Mouse (Mus musculus) retina, embryonic 14.5 days (tissue): ENCODE measurements around the gene Gins3.
"Not testable (repeated sequence)": the region's sequence is repeated elsewhere in the genome, so short reads cannot be mapped to it uniquely, and the experiment has no call there.

ENCODE experiments used
- DNase-seq: peaks from one replicate; pipeline ENCODE4 v3.0.0-alpha.2; 2015; ENCODE audit warnings: low spot score

The Gins3 gene

DNA sequence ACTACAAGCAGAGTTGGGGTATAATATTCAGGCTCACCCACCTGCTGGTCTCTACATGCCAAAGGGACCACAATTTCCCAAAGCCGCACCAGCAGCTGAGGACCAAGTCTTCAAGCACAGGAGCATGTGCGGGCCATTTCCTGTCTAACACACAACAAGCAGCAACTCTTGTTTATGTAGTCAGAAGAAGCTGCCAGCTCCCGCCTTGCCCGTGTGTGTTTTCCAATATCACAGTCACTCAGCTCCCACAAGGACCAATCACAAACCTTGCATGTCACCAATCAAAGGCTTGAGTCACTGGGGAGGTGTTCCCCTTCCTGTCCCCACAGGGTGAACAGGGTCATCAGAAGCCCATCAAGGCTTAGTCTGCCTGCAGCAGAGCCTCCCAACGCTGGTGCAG lies 20.1 kb downstream of the Gins3 start:
- DNase-seq: no peak

DNA sequence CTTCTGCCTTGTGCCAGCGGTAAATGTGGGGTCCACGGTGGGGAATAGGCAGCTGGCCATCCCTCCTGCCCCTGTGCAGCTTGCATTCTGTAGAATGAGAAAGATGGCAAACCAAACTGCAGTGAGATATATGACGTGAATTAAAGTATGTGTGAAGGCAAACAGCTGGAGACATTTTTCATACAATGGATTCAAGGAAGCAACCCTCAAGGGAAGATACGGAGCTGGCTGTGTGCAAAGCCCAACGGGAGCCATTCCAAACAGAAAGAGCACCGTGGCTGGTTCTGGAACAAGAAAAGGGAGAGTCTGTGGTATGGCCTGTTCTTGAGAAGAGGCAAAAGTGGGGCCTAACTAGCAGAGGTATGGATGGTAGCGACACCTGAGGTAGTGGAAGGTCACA lies 22.6 kb downstream of the Gins3 start:
- no peak for DNase-seq

DNA sequence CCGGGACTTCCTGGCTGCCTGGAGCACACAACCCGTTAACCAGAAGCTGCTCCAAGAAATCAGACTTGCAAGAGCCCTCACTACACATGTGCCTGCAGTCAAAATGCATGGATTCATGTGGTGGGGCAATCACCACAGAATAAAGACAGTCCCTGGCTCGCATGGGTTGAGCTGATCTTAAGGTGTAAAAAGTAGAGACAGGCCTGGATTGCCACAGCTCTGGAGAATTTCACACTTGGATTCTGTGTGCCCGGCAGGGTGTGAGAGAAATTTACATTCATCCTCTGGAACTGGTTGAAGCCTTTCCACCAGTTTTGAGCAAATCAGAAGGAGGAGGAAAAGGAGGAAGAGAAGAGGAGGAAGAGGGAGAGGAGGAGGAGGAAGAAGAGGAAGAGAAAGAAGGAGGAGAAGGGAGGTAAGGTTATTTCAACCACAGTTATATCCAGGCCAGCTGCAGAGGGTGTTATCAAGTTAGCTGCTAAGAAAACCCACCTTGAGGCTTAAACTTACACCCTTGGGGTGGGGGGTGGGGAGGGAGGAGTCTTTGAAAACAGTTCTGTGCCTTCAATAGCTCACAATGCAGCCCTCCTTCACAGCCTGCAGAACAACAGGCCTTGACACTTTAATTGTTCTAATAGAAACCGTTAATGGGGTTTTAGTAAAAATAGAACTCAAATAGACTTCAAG lies 23.2 kb downstream of the Gins3 start:
- no peak for DNase-seq

DNA sequence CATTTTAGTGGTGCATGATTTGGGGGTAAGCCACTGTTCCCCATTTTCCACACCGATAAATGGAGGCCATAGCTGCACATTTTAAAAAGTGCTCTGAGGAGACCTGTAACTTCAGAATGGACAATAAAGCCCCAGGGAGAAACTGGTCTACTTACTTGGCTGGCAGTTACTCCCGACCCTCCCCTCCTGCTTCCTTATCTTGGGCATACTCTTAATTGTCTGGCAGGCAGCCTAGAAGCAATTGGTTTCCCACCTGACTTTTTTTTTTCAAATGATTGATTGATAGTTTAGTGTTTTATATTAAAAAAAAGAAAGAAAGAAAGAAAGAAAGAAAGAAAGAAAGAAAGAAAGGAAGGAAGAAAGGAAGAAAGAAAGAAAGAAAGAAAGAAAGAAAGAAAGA lies 24.3 kb downstream of the Gins3 start:
- DNase-seq: no peak

DNA sequence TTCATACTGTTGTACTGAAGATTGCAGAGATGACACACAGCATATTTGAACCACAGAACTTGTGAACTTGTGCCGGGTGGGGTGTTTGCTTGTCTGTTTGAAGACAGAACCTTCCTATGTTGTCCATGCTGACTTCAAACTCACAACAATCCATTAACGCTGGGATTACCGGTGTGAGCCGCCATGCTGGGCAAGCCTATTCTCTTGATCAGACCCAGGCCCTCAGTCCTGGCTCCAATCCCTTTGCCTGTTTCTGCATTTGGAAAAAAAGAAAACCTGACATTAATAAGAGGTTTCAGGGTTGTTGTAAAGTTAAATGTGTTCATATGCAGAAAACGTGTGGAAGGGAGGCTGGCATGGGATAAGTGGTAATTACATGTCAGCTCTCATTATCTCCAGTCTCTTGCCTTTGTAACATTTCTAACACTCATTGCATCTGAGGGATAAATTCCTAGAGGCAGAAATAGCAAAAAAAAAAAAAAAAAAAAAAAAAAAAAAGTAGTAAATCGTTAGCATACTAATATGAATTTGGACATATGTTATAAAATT lies 27.2 kb downstream of the Gins3 start:
- DNase-seq: no peak

DNA sequence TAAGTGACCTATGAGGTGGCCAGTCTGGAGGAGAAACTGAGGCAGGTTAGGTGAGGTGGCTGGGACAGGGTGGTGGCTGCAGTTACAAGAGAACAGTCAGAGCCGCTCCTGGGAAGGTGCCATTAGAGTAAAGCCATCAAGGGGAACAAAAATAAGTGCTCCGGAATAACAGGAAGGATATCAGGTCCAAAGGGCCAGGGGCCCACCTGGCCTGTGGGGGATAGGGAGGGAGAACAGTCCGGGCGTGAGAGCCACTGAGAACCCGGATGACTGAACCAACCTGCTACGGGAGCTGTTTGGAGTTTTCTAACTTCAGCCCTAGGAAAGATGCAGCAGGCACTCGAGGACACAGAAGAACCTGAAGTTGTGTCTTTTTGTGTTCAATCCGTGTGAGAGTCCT lies 27.8 kb downstream of the Gins3 start:
- DNase-seq: no peak

DNA sequence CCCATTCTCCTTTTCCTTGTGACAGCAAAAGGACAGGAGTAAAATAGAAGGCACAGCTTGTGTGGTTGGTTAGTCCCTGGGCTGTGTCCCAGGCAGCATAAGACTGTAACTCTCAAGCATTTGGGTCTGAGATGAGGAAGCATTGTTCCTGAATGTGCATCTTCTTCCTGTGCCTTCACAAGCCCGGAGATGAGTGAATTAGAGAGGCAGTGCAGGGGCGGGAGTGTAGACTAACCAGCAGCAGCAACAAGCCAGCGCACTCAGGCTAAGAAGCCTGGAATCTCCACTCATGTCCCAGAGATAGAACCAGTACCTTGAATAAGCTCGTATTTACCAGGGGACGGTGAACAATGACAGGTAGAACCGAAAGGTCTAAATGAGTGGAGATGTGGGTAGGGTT lies 28.3 kb downstream of the Gins3 start:
- no peak for DNase-seq

DNA sequence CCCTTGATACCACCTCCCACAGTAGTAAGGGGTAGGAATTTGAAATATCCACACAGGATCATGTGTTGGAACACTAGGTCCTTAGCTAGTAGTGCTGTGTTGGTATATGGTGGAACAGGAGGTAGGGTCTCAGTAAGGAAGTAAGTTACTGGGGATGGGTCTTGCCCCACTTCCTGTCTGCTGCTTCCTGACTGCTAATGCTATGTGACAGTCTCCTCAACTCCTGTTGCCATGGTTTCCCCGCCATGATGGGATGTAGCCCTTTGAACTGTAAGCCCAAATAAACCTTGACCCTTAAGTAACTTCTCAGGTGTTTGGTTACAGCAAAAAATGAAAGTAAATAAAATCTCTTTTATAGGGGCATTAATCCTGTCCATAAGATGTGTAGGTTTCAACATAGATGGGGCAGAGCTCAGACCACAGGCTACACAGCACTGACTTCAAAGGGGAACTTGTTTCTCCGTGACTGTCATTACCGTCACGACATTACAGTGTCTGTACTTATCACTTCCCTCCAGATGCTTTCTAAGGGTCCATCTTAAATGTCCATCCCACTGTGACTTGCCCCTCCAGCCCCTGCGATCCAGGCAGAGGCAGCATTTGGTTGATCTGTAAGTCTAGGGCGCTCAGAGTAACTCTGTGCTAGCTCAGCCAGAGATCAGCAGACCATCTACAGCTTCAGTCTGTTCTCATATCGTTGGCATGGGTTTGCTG lies 29.8 kb downstream of the Gins3 start:
- DNase-seq: no peak

DNA sequence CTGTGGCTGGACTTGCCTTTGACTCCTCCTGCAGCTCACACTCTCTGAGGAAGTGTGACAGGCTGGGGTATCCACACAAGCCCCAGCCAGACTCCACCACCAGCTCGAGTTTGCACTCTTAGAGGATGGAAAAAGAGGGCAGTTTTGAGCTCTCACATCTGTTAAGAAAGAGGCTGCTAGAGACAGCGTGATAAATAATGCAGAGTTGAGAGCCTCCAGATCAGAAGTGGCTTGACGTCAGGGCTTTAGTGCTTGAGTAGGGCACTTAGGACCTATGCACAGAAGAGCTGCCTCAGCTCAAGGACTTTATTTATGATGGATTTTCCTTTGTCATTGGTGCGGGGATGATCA lies 30.3 kb downstream of the Gins3 start:
- DNase-seq: no peak

DNA sequence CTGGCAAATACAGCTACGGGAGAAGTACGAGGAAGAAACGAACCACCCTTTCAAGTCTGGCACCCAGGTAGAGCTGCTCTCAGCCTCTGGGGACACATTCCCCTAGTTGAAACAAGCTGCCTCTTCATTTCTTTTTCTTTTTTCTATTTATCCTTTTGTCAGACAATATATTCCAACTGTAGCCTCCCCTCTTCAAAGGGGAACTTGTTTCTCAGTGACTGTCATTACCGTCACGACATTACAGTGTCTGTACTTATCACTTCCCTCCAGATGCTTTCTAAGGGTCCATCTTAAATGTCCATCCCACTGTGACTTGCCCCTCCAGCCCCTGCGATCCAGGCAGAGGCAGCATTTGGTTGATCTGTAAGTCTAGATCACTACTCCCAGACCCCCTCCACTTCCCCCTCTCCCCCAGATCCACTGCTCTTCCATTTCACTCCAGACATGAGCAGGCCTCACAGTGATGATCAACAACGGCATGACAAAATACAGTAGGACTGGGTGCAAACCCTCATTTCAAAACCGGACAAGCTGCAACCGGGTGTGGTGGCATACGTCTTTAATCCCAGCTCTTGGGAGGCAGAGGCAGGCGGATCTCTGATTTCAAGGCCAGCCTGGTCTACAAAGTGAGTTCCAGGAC lies 32.7 kb downstream of the Gins3 start:
- not testable (repeated sequence) for DNase-seq

DNA sequence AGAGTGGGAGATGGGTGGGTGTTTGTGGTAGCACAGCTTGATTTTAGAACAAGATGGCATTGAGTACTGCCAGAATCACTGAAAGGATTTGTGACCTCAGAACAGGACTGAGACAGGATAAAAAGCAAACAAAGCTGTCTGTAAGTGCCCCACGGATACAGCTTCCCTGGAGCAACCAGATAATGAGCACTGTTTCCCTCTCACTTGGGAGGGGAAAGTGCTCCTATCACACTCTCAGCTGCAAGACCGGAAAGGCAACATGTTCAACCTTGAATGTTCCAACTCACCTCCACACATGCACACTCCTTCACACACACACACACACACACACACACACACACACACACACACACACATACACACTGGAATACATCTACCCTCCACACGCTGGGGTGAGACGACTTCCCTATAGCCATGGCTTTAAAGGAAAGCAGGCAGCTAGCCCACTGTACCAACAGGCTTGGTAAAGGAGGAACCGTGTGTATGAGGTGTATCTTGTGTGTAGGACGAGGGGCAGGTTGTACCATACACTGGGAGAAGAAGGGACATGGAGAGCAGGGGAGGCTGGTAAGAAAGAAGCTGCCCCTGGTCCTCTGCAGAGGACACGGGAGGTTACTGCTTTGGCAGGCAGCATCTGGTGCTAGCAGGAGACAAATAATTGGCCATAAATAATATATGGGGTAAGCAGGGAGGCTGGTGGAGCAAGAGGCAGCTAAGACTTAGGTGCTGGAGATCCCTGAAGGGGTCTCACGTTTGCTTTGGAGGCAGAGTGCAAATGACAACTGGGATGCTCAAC lies 35.1 kb downstream of the Gins3 start:
- DNase-seq: peak; percentile 43

DNA sequence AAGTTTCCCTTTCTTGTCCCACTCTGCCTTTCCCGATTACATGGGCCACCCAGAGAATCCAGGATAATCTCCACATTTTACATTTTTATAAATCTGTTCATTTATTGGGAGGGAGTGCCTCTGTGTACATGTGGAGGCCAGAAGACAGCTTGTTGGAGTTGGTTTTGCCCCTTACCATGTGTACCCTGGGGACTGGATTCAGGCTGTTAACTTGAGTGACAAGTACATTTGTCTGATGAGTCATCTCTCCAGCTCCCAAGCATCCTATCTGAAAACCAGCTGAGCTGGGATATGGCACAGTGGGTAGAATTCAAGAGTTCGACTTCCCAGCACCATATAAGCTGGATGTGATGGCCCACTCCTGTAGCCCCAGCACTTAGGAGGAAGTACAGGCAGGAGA lies 36.7 kb downstream of the Gins3 start:
- no peak for DNase-seq

DNA sequence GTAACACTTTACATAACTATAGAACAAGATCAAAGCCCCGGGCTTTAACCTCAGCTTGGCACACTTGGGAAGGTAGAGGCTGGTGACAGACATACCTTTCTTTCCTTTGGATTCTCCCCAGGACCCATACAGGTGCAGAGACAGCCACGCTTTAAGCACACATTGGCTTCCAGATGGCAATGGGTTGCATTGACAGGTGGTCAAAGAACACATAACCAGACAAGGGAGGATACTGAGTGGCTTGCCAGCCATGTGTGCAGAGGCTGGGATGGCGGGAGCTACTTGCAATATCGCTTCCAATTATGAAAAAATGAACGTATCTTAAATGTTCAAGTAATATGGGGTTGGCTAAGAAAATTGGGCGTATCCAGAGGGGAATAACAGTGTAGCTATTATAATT lies 38.6 kb downstream of the Gins3 start:
- DNase-seq: no peak

DNA sequence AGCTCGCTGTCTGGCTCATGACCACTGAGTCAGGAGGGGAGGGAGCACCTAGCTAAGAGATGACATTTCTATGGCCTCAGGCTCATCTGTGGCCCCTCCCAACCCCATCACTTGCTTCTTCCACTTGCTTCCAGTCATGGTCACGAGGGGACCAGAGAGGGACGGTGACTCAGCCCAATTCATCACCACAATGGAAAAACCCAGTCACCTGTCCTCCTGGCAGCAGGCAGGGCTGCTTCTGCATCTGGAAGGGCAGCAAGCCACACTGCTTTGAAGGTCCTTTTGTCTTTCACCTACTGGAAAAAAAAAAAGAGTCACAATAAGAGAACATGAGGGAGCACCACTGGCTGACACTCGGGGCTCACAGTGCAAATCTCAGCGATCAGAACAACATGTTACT lies 39.6 kb downstream of the Gins3 start:
- DNase-seq: no peak

DNA sequence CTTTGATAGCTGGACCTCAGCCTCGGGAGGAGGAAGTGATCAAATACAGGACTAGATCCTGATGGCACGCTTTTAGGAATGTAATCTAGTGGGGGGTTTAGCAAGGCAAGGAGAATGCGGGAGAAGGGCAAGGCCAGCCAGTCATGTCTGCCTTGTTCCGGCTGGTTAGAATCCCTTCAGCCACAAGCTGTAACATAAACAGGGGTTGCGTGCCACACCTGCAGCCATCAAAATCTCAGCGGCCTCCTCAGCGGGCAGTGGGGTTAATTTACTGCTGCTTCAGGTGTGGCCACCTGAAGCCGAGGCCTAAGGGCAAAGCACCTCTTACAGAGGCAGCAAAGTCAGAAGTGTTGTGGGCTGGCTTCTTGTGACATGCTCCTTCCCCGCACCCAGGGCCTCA lies 43.4 kb downstream of the Gins3 start, which contains the start of gene Ndrg4:
Gene Ndrg4 (plus strand): TSS at position 350 of the 400 bp plus-strand sequence.
- no peak for DNase-seq

DNA sequence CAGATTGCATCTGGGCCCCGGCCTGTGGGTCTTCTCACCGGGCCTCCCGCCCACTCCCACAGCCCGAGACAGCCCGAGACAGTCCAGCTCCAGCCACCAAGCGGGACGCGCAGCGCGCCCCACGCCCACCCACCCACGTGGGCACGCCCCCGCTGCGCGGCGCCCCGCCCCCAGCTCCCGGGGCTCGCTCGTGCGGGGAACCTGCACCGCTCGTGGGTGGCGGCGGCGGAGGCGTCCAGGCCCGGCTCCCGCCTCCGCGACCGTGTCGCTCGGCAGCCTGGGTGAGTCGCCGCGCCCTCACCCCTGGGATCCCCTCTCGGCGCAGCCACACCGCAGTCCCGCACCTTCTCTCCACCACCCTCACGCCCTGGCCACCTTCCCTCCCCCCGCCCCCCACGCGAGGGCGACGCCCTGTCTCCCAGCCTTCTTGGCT lies 44.4 kb downstream of the Gins3 start:
- DNase-seq: no peak

DNA sequence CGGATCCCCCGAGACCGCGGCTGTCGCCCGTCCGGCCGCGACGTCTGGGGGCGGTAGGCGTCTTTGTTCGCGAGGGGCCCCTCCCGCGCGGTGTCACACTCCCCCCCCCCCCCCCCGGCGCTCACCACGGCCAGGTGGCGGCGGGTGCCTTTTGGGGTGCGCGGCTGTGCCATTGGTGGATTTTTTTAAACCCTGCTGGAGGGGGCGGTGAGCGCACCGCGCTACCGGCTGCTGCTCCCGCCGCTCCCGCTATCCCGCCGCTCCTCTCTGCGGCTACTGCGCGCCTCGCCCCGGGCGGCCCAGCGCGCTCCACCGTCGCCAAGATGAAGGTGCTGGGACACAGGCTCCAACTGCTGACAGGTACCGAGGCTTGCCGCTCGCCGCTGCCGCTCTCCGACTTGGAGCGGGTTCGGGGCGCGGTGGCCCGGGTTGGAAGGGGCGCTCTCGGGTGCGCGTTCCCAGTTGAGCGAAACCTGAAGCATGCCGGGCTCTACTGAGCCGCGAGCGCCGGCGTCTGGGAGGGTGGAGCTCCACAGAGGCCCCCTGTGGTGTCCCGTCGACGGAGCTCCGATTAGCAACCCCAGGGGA lies 44.9 kb downstream of the Gins3 start:
- DNase-seq: peak; percentile 56

DNA sequence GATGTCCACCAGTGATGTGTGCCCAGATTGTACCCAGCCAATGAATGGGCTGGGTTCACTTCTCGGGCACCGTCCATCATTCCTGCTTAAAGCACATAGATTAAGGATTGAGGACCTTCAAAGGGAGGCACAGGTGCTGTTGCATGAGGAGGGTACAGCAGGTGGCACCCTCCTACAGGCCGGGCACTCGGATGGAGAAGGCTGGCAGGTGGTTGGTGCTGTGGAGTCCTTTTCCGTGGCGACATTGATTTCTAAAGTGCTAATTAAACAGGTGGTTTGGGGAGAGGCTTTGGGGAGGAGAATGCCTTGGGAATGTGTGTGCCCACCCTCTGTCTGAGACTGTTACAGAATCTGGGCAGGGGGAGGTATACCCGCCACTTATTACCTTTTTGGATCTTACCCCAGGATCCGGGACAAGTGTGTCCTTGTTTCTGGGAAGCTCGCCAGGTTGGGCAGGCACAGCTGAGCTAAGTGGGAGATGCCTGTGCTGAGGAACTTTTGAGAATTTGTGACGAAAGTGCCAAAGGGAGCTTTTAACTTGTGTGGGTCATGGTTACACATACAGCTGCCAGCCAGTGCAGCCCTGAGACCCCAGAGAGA lies 54.9 kb downstream of the Gins3 start:
- DNase-seq: no peak

DNA sequence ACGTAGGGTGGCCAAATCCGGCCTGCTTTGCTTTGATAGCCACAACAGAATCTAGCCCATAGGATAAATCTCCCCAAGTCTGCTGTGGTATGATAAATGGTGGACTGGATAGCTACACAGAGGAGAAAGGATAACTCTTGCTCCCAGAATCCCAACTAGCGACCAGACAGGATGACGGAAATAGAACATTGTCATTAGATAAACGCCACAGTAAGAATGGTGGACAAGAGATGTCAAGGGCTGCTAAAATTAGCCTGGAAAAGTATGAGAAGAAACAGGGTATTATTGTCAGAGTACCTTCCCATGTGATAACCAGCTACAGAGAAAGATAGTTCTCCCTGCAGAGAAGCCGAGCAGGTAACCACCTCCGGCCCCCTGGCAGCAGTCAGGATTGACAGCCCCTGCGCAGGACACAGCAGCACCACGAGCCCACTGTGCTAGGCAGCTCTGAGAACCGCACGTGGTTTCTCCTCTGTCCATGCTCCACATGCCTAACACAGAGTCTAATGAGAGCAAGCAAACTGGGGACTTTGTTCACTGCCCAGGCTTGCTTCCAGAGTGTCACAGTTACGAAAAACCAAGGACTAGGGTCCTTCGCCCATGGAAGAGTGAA lies 57.8 kb downstream of the Gins3 start:
- no peak for DNase-seq

DNA sequence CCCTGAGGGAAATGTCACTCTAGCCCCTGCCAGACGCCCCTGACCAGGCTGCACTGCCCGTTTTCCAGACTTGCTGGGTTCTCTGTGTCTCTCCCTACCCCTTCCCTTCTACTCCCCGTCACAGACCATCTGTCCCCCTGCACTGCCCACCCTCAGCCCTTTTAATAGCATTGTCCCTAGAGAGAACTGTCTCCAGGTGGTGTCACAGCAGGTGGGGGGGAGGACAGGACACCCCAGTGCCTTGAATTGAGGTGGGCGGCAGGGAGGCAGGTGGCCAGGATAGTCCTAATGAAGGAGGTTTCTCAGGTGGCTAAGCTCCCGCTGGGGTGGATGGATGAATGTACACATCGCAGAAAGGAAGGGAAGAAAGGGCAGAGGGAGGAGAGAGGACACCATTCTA lies 61.4 kb downstream of the Gins3 start:
- DNase-seq: no peak
